Mouse (Mus musculus) erythroid progenitor cell, adult 5-6 weeks (primary cell): ENCODE measurements around the gene Wdr20. TPM values are rescaled to one million over a fixed set of nuclear protein-coding genes. Genes with fewer than 3 reads are reported as not detected.

Source experiments
- ATAC-seq: replicated peaks from 2 replicates; pipeline ENCODE4 v1.8.0; 2016; ENCODE audit warnings: moderate number of reproducible peaks, mild to moderate bottlenecking, moderate TSS enrichment, inconsistent platforms; ENCODE audit not compliant: poor library complexity, low FRiP score, severe bottlenecking
- total RNA-seq, 2 experiments: library from RNA; stranded (forward) in 1 of 2; stranded (reverse) in 1 of 2; fragments of 150-400 nt in 1 of 2; fragments of 186-747, 209-891 nt in 1 of 2; gene quantifications; 2 replicates each; pipeline versions ENCODE4 v1.2.3 to v1.2.4; 2015 to 2017; ENCODE audit warnings: low replicate concordance in 2 of 2

The Wdr20 gene
- total RNA-seq, 2 experiments from 2014 or later: 32.3 to 43.7 TPM

- ATAC-seq: no peak
Observed at GRCm38 (mm10) chr12:110808430-110808829, 70.7 kb downstream of the Wdr20 start.

GRCm38 (mm10) chr12:110808848-110809247 is 71.1 kb downstream of the Wdr20 start:
- no peak for ATAC-seq

- no peak for ATAC-seq
Observed at GRCm38 (mm10) chr12:110813132-110813531, 75.4 kb downstream of the Wdr20 start.

GRCm38 (mm10) chr12:110813624-110814023 is 75.9 kb downstream of the Wdr20 start:
- no peak for ATAC-seq

GRCm38 (mm10) chr12:110814924-110815323 is 77.2 kb downstream of the Wdr20 start:
- ATAC-seq: no peak

GRCm38 (mm10) chr12:110816833-110817232 is 79.1 kb downstream of the Wdr20 start:
- ATAC-seq: no peak

- no peak for ATAC-seq
Observed at GRCm38 (mm10) chr12:110819367-110819766, 81.6 kb downstream of the Wdr20 start.

- no peak; the same call in 1 of the 2 replicates for ATAC-seq
Observed at GRCm38 (mm10) chr12:110821787-110822186, 84.0 kb downstream of the Wdr20 start.

- no peak for ATAC-seq
Observed at GRCm38 (mm10) chr12:110822366-110822765, 84.6 kb downstream of the Wdr20 start.

- 0 out of 2 replicates have a peak, but pooled peaks have one; percentile 34 for ATAC-seq
Observed at GRCm38 (mm10) chr12:110828908-110829307, 91.2 kb downstream of the Wdr20 start.

GRCm38 (mm10) chr12:110830293-110831024 is 92.7 kb downstream of the Wdr20 start:
- ATAC-seq: no peak

- no peak for ATAC-seq
Observed at GRCm38 (mm10) chr12:110835182-110835581, 97.4 kb downstream of the Wdr20 start.

GRCm38 (mm10) chr12:110836729-110837128 is 99.0 kb downstream of the Wdr20 start:
- ATAC-seq: no peak

GRCm38 (mm10) chr12:110837192-110837841 is 99.6 kb downstream of the Wdr20 start:
- ATAC-seq: no peak

GRCm38 (mm10) chr12:110837850-110838249 is 100.1 kb downstream of the Wdr20 start:
- ATAC-seq: no peak

- peak; percentile 61 for ATAC-seq
Observed at GRCm38 (mm10) chr12:110840348-110841198, 102.8 kb downstream of the Wdr20 start, which contains the start of gene Mok. Mok (minus strand) TSS chr12:110840939.

- no peak for ATAC-seq
Observed at GRCm38 (mm10) chr12:110841731-110842493, 104.2 kb downstream of the Wdr20 start.

- peak; percentile 67 for ATAC-seq
Observed at GRCm38 (mm10) chr12:110843194-110844048, 105.7 kb downstream of the Wdr20 start.
